Mouse (Mus musculus): Measurements from ENCODE around the gene Rptor.

DNA sequence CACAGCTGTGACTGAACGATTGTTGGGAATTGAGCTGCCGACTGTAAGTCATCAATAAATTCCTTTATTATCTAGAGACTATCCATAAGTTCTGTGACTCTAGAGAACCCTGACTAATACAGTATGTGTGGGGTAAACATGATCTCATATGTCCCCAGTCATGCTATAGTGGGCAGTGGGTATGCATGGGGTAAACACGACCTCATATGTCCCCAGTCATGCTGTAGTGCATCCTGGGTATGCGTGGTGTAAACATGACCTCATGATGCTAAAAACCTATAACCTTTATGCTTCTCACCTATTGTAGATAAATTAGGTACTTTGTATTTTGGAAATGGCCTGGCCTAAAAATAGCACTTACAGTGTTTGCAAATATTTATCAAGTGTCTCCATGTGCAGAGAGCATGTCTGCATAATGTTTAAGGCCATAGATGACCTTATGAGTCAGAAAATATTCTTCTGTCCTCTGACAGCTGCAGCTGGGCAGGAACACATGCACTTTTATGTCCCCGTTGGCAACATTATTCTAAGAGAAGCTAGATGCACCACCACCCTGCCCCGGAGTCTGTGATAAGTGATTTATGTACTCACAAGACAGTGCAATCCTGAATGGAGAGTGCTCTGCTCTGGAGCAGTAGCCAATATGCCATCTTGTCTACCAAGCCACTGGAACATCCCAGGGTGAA lies 102.8 kb downstream of the Rptor start:
- TF ChIP-seq CTCF (IDR thresholded peaks at IDR 0.05; ENCODE audit: insufficient read depth, low read length) (no peak), POLR2A (IDR thresholded peaks at IDR 0.05; ENCODE audit: borderline replicate concordance, extremely low read depth, low read depth, low read length) (no peak)
